Mouse (Mus musculus) E14TG2a.4 (cell line): ENCODE data around the gene Ppp1r12c.

ENCODE experiments used
- H3K27me3 ChIP-seq: 2 replicates; pipeline ENCODE4 v1.6.1; 2014; ENCODE audit warnings: low read length, control low read depth; ENCODE audit not compliant: insufficient read depth
- H3K36me3 ChIP-seq: 2 replicates; pipeline ENCODE4 v1.6.1; 2014; ENCODE audit warnings: low read length, control low read depth; ENCODE audit not compliant: insufficient read depth
- H3K4me1 ChIP-seq: replicated peaks from 2 replicates; pipeline ENCODE4 v1.6.1; 2014; ENCODE audit warnings: low read depth, low read length, control low read depth
- H3K4me3 ChIP-seq: replicated peaks from 2 replicates; pipeline ENCODE4 v1.5.1; 2014; ENCODE audit warnings: mild to moderate bottlenecking, low read length
- H3K9me3 ChIP-seq: 2 replicates; pipeline ENCODE4 v1.6.1; 2014; ENCODE audit warnings: low read length, control low read depth
- CTCF ChIP-seq: conservative IDR thresholded peaks from 2 replicates; pipeline ENCODE4 v1.5.1; 2014; ENCODE audit warnings: low read length
- NANOG ChIP-seq: IDR thresholded peaks from 2 replicates; pipeline ENCODE4 v1.6.1; 2014; ENCODE audit warnings: borderline replicate concordance, low read length, mixed read lengths
- POU5F1 ChIP-seq: IDR thresholded peaks from 2 replicates; pipeline ENCODE4 v1.6.1; 2014; ENCODE audit warnings: low read length, borderline replicate concordance

Ppp1r12c gene

DNA sequence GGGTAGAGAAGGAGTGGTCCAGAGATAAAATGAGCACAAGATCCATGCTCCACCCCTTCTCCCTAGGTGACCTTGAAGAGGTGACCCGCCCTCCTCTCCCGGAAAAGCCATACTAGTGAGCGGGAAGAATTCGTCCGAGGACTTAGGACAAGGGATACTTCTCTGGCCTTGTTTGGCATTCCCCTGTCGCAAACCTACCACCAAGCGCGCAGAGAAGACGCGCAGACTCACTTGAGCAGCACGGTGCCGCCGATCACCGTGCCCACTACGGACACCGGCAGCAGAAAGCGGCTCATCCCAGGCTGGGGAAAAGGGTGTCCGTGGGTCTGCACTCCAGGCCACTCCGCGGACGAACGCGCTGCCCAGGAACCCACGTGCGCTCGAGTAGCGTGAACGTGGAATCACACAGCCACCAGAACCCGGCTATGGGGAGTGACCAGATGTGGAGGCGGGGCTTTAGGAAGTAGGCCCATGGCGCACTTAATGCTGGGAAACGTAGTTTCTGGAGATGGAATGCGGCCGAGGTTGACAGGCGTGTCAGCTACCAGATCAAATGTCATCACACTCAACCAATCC is 56.2 kb downstream of the Ppp1r12c start, which contains the start of gene Rdh13:
Gene Rdh13, minus strand, starts transcription at position 434 of the 576 bp plus-strand sequence.
- H3K4me3 ChIP-seq = peak within 1 kb of the TSS; percentile 94
- peaks cover 47% of the 10 kb centered on the region for H3K4me1 ChIP-seq
- peaks cover 43% of the 10 kb centered on the region for H3K36me3 ChIP-seq
- no peaks in the 10 kb centered on the region for H3K9me3 ChIP-seq
- TF ChIP-seq NANOG (no peak), CTCF (no peak), POU5F1 (no peak)
- no peaks in the 10 kb centered on the region for H3K27me3 ChIP-seq

DNA sequence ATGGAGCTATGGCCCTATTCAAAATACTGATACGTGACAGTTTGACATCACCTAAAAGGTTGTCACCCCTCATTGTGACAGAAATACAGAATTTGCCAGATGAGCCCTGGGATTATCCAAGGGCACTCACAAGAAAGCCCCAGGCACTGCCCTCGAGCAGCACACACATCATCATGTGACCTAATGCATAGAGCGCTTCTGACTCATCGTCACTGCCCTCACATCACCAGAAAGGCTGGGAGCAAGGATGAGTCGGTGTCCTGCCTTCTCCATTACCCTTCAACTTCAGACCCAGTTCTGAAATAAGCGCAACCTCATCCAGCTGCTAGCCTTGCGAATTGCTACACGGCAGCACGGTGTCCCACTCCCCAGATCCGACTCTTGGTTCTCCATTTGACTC is 60.9 kb downstream of the Ppp1r12c start:
- TF ChIP-seq CTCF (no peak), NANOG (no peak), POU5F1 (no peak)
- Histone ChIP-seq H3K27me3 (no peaks in the 10 kb centered on the region), H3K4me1 (peaks cover 38% of the 10 kb centered on the region), H3K36me3 (peaks cover 85% of the 10 kb centered on the region), H3K9me3 (no peaks in the 10 kb centered on the region), H3K4me3 (no peak overlapping the region)

DNA sequence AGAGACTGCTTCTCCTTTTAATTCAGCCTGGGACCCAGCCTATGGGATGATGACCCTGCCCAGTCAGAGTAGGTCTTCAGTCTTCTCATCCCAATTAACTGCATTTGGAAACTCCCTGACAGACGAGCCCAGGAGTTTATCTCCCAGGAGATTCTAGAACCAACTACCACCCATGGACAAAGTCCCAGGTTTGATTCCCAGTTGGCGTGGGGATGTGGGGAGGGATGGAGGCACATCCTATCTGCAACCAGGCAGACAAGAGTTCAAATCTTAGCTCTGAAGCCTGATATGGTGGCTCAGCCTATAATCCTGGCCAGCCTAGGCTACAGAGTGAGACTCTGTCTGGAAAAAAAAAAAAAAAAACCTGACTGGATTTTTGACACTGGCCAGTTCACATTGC is 63.8 kb downstream of the Ppp1r12c start:
- Histone ChIP-seq H3K4me1 (peaks cover 20% of the 10 kb centered on the region), H3K36me3 (peaks cover 94% of the 10 kb centered on the region), H3K27me3 (no peaks in the 10 kb centered on the region), H3K9me3 (no peaks in the 10 kb centered on the region; the same call in 1 of the 2 replicates), H3K4me3 (no peak overlapping the region)
- TF ChIP-seq CTCF = no peak
- TF ChIP-seq NANOG = no peak
- no peak for TF ChIP-seq POU5F1

DNA sequence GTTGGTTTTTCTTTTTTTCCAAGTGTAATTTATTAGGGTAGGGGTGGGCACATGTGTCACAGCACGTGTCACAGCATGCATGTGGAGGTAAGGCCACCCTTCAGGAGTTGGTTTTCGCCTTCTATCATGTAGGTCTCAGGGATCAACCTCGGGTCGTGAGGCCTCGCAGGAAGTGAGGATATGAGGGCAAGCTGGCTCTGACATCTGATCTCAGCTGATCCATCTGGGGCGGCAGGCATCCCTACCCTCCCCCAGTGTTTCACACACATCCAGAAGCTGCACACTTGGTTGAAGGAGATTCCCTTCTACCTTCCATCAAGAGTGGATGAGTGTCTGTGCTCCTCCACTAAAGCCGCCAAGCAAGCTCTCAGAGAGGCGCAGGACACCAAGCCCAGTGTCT is 69.5 kb downstream of the Ppp1r12c start:
- Histone ChIP-seq H3K27me3 (no peaks in the 10 kb centered on the region), H3K36me3 (peaks cover 98% of the 10 kb centered on the region), H3K9me3 (peaks cover 11% of the 10 kb centered on the region), H3K4me3 (no peak overlapping the region), H3K4me1 (no peaks in the 10 kb centered on the region)
- no peak for TF ChIP-seq NANOG

DNA sequence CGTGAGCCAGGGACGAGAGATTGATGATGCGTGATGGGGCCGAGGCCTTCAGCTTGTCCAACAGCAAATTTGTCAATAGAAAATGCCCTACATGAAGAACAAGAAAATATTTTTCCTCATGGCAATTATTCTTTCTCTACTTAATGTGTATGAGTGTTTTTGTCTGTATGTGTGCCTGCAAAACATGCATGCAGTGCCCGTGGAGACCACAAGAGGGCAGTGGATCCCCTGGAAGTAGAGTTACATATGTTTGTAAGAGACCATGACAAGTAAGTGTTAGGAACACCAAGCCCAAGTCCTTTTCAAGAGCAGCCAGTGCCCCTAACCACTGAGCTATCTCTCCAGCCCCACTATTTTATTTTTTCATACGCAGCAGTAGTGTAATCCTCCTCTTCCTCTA is 69.9 kb downstream of the Ppp1r12c start:
- H3K9me3 ChIP-seq = peaks cover 11% of the 10 kb centered on the region
- H3K4me3 ChIP-seq = no peak overlapping the region
- peak; percentile 88 for TF ChIP-seq CTCF
- TF ChIP-seq POU5F1 = no peak
- no peaks in the 10 kb centered on the region for H3K27me3 ChIP-seq
- peaks cover 98% of the 10 kb centered on the region for H3K36me3 ChIP-seq
- no peaks in the 10 kb centered on the region for H3K4me1 ChIP-seq
